Mouse (Mus musculus) cerebellum, adult 9-11 months (tissue): ENCODE data around the gene Atg9a.
"Not testable (repeated sequence)": the region's sequence is repeated elsewhere in the genome, so short reads cannot be mapped to it uniquely, and the experiment has no call there.

ENCODE experiments used
- DNase-seq: peaks from one replicate; pipeline ENCODE4 v3.0.0; 2022

Atg9a gene

GRCm38 (mm10) chr1:75191622-75192402 lies at the start of gene Atg9a, which contains the start of gene Ankzf1:
TSS of gene Atg9a (minus strand) at chr1:75192196.
TSS of gene Ankzf1 (plus strand) at chr1:75192151.
- peak; percentile 99 for DNase-seq

DNA sequence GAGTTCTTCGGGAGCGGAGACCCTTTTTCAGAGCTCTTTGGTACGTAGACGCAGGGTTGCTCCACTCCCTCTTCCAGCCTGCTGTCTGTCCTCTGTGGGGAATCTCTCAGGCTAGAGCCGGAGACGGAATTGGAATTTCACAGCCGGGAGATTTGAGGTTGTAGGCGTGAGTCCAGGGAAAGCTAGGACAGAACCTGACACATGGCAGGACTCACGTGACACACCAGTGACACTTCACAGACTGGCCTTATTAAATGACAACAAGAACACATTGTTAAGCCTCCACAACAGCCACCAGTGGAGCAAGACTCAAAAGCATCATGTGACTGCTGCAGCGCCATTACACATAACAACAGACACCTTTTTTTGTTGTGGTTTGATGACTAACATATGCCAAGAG lies 47.6 kb upstream of the Atg9a start:
- peak; percentile 67 for DNase-seq

GRCm38 (mm10) chr1:75236117-75237050 lies 44.4 kb upstream of the Atg9a start, which contains the start of gene Dnajb2:
TSS of gene Dnajb2 (plus strand) at chr1:75236406.
- peak; percentile 93 for DNase-seq

DNA sequence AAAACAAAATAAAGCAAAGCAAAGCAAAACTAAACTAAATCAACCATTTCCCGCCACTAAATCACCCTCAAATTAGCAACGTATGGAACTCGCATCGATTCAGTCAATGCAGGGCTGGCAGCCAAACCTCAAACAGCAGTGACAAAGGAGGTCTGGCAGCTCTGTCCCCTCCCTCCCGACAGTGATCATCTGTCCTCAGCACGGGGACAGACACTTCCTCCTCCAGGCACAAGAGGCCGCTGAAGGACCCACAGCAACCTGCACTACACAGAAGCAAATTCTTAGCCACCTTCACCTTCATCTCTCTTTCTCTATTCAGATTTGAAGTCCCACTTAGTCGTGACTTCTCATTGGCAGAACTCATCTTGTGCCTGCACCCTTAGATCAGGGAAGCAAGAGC lies 42.6 kb upstream of the Atg9a start:
- DNase-seq, result peak; percentile 87

DNA sequence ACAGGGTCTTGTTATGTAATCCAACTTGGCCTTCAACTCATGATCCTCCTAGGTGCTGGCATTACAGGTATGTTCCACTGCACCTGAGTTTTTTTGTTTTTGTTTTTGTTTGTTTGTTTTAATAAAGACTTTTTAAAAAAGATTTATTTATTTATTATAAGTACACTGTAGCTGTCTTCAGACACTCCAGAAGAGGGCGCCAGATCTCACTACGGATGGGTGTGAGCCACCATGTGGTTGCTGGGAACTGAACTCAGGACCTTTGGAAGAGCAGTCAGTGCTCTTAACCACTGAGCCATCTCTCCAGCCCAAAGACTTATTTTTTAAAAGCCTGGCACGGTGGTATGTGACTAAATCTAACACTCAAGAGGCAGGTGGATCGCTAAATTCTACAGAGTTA lies 40.5 kb upstream of the Atg9a start:
- not testable (repeated sequence) for DNase-seq

- DNase-seq, result no peak
Measured at GRCm38 (mm10) chr1:75231664-75232152, 39.7 kb upstream of the Atg9a start, which contains the start of gene A630095N17Rik. TSS of gene A630095N17Rik (minus strand) at chr1:75232102.

GRCm38 (mm10) chr1:75231224-75231623 lies 39.2 kb upstream of the Atg9a start:
- DNase-seq, result peak; percentile 10

DNA sequence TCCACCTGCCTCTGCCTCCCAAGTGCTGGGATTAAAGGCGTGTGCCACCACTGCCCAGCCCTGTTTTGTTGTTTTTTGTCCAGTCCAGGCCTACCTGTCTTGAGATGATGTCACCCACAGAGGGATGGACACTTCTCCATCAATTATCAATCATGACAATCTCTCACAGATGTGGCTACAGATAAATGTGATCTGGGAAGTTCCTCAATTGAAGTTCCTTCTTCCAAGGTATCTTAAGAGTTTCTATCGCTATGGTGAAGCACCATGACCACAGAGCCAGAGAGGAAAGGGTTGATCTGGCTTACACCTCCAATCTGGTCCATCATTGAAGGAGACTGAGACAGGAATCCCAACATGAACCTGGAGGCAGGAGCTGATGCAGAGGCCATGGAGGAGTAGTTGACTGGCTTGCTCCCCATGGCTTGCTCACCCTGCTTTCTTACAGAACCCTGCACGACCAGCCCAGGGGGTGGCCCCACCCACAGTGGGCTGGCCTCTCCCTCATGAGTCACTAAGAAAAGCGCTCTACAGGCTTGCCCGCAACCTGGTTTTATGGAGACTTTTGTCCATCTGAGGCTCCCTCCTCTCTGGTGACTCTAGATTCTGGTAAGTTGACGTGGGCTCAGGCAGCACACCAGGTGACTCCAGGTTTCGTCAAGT lies 38.5 kb upstream of the Atg9a start:
- no peak for DNase-seq

GRCm38 (mm10) chr1:75229158-75229557 lies 37.2 kb upstream of the Atg9a start:
- DNase-seq, result no peak

DNA sequence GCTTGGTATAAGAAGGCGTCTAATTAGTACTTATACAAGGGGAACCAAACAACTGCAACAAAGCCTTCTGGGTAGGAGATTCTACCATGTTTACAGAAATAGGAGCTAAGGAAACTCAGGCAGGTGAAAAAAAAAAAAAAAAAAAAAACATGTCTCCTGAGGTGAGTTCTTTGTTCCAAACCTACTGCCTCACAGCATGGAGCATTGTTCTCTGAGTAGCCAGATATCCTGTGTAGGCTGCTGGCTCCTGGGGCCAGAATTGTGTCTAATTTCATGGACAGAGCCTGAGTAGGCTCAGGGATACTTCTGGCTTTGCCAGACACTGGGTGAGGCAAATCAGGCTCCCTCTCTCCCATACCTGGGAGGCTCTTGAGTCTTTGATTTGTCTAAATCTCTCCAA lies 35.7 kb upstream of the Atg9a start:
- no peak for DNase-seq

DNA sequence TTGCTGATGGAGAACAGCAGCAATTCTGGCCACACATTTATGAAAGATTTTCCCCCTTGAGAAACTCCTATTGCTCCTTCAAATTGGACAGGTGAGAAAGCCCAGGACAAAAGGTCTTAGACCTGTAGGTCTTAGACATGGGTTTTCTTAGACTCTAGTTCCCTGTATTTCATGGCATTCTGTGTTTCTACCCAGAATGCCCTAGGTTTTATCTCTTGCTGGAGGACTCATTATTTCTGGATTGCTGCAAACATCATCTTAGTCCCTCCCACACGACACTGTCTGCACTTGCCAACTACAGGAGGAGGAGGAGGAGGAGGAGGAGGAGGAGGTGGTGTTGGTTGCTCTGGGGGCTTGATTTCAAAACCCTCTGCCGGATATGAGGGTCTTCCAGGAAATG lies 34.1 kb upstream of the Atg9a start:
- no peak for DNase-seq

DNA sequence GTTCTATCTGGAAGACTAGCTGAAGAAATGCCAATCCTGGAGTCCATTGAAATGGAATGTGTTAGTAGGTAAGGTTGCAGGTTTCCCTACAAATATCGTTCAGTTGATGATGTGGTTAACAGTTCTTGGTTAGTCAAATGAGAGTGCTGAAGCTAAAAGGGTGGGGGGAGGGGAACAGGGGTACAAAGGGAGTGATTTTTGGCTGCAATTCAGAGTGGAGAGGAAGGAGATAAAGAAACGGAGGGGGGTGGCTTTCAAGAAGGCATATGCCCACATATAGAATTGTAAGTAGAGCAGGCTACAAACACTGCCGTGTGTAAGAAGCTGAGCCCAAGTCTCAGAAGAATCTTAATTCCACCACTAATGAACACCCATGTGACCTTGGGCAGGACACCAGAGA lies 33.5 kb upstream of the Atg9a start:
- DNase-seq, result no peak

GRCm38 (mm10) chr1:75223532-75223931 lies 31.5 kb upstream of the Atg9a start:
- no peak for DNase-seq

GRCm38 (mm10) chr1:75222926-75223325 lies 30.9 kb upstream of the Atg9a start:
- DNase-seq, result no peak

- DNase-seq, result no peak
Measured at GRCm38 (mm10) chr1:75221538-75221937, 29.5 kb upstream of the Atg9a start.

DNA sequence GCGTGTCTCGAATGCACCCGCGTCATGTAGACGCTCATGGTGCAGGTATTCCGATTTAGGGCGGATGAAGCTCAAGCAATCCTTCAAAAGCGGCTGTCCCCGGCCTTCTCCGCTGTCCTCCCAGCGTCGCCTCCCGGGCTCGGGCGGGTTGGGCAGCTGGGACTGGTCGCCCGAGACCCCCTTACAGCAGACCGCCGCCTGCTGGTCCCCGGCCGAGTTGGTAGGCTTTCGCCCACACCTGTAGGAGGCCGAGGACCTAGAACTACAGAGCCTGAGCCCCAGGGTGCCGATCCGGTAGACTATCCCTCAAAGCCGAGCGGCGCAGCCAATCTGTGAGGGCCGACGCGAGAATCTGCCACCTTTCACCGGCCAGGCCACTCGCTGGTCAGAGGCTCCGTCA lies 27.5 kb upstream of the Atg9a start, which contains the start of gene Tuba4a:
Tuba4a (minus strand) TSS at position 335 of the 400 bp plus-strand sequence.
- DNase-seq, result no peak

DNA sequence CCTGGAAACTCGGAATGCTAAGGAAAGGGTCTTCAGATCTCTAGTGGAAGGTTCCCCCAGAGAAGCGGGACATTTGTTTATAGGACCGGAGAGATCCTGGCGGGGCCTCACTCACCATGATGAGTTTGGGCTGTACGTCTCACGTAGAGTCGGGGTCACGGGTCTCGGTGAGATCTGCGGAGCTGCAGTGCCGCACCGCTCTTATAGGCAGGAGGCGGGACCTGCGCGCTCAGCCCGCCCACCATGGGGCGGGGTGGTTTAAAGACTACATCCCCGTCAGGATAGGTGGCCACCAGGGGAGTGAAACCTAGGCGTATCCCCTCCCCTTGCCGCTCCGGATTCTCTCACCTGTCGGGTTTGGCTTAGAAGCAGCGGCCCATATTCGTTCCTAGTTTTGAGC lies 27.1 kb upstream of the Atg9a start:
- peak; percentile 97 for DNase-seq

GRCm38 (mm10) chr1:75218227-75219001 lies 26.4 kb upstream of the Atg9a start:
- peak; percentile 97 for DNase-seq

- DNase-seq, result no peak
Measured at GRCm38 (mm10) chr1:75217893-75218226, 25.9 kb upstream of the Atg9a start.

DNA sequence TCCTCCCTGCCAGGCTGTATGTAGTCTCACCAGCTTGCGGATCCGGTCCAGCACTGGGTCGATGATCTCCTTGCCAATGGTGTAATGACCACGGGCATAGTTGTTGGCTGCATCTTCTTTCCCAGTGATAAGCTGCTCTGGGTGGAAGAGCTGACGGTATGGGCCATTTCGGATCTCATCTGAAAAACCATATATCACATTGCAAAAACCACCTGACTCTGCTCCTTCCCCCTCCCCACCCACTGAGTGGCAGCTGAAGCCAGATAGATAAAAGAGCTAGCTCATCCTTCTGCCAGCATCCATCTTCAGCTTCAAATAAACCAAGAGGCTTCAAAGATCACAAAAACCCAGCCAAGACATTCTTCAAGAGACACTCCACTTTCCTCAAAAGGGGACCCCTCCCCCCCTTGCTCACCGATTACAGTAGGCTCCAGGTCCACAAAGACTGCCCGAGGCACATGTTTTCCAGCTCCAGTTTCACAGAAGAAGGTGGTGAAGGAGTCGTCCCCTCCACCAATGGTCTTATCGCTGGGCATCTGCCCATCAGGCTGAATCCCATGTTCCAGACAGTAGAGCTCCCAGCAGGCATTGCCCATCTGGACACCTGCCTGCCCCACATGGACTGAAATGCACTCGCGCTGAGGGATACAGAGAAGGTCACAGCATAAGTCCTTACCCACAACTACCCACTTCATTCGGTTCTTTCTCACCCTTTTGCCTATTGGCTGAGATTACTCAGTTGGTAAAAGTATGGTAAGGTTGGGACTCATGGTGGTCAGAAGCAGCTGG lies 25.0 kb upstream of the Atg9a start:
- DNase-seq, result peak; percentile 77

- DNase-seq, result peak; percentile 52
Measured at GRCm38 (mm10) chr1:75215785-75216184, 23.8 kb upstream of the Atg9a start.
